Mouse (Mus musculus) ES-Bruce4 (cell line): ENCODE measurements around the gene Atp5b.
A peak's percentile ranks its signal among the peaks of the same experiment; 100 is the strongest.

Source experiments
- CTCF ChIP-seq: IDR thresholded peaks from one replicate; pipeline ENCODE4 v1.8.1; 2011; ENCODE audit warnings: low read depth, low read length
- POLR2A ChIP-seq: IDR thresholded peaks from one replicate; pipeline ENCODE4 v1.8.1; 2011; ENCODE audit warnings: low read length; ENCODE audit not compliant: insufficient read depth

GRCm38 (mm10) chr10:128094340-128094968 is 11.4 kb downstream of the Atp5b start:
- TF ChIP-seq POLR2A = peak; percentile 27
- no peak for TF ChIP-seq CTCF
